Mouse (Mus musculus): ENCODE data around the gene Tlx2.

DNA sequence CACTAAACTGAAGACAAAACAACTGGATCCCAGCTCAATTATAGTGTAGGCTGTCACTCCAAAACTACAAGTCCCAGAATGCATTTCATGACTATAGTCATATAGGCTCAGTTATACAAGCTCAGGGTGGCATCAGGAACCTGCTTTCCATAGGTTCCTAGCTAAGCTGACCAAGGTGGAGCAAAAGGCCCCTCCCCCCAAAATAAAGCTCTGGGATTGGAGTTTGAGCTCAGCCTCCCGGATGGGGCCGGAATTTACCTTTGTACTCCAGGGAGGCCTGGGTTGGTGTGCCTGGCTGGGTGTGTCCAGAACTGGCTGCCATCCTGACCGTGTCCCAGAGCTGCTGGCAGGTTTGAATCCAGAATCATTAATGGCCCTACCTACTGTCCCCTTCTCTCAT is 12.3 kb downstream of the Tlx2 start, which contains the start of gene Dqx1:
- TF ChIP-seq CTCF (IDR thresholded peaks at IDR 0.05; ENCODE audit: insufficient read depth, low read depth, low read length): no peak
- no peak for TF ChIP-seq POLR2A (IDR thresholded peaks at IDR 0.05; ENCODE audit: insufficient read depth, low read depth, low read length)
